Mouse (Mus musculus): Measurements from ENCODE around the gene Kremen1. TPM values are rescaled to one million over a fixed set of nuclear protein-coding genes. Genes with fewer than 3 reads are reported as not detected.
A peak's percentile ranks its signal among the peaks of the same experiment; 100 is the strongest.

Gene Kremen1
- polyA plus RNA-seq, 1 experiment from 2014 or later: 26.7 TPM

- H3K27ac ChIP-seq (replicated peaks; ENCODE audit: low read depth, low read length): peak overlapping the region; percentile 88
- peak; percentile 24; the same call in 1 of the 2 replicates for ATAC-seq (ENCODE audit: low read depth)
- H3K4me3 ChIP-seq (ENCODE audit: low read depth, low read length): peak overlapping the region; percentile 21; the same call in 1 of the 2 replicates
- peaks cover 15% of the 10 kb centered on the region for H3K36me3 ChIP-seq (ENCODE audit: control insufficient read depth, insufficient read depth, low read length)
- H3K4me1 ChIP-seq (ENCODE audit: control insufficient read depth, insufficient read depth, low read length): peaks cover 37% of the 10 kb centered on the region
- DNase-seq (ENCODE audit: low spot score): peak; percentile 76
- WGBS: 18% methylated on average over 8 of the region's 8 CpGs
- H3K4me2 ChIP-seq (ENCODE audit: low read depth, low read length): peak overlapping the region; percentile 52
- no peaks in the 10 kb centered on the region for H3K27me3 ChIP-seq (replicated peaks; ENCODE audit: control insufficient read depth, insufficient read depth, low read length)
- no peaks in the 10 kb centered on the region for H3K9me3 ChIP-seq (ENCODE audit: control insufficient read depth, low read length)
- H3K9ac ChIP-seq (ENCODE audit: low read depth, low read length): peak overlapping the region; percentile 28; the same call in 1 of the 2 replicates
These were observed 16.6 kb downstream of the Kremen1 start for GRCm38 (mm10) chr11:5244749-5245130.

- 21% methylated on average over 24 of the region's 24 CpGs for WGBS
- no peaks in the 10 kb centered on the region for H3K9me3 ChIP-seq (ENCODE audit: control insufficient read depth, low read length)
- peak overlapping the region; percentile 28; the same call in 1 of the 2 replicates for H3K9ac ChIP-seq (ENCODE audit: low read depth, low read length)
- peak overlapping the region; percentile 52 for H3K4me2 ChIP-seq (ENCODE audit: low read depth, low read length)
- H3K27me3 ChIP-seq (replicated peaks; ENCODE audit: control insufficient read depth, insufficient read depth, low read length): no peaks in the 10 kb centered on the region
- DNase-seq (ENCODE audit: low spot score) (peak; percentile 92), ATAC-seq (ENCODE audit: low read depth) (peak; percentile 30)
- H3K4me3 ChIP-seq (ENCODE audit: low read depth, low read length): peak overlapping the region; percentile 21
- H3K4me1 ChIP-seq (ENCODE audit: control insufficient read depth, insufficient read depth, low read length): peaks cover 43% of the 10 kb centered on the region
- peaks cover 15% of the 10 kb centered on the region for H3K36me3 ChIP-seq (ENCODE audit: control insufficient read depth, insufficient read depth, low read length)
- H3K27ac ChIP-seq (replicated peaks; ENCODE audit: low read depth, low read length): peak overlapping the region; percentile 88
These were observed 17.3 kb downstream of the Kremen1 start for GRCm38 (mm10) chr11:5243812-5244748.

DNA sequence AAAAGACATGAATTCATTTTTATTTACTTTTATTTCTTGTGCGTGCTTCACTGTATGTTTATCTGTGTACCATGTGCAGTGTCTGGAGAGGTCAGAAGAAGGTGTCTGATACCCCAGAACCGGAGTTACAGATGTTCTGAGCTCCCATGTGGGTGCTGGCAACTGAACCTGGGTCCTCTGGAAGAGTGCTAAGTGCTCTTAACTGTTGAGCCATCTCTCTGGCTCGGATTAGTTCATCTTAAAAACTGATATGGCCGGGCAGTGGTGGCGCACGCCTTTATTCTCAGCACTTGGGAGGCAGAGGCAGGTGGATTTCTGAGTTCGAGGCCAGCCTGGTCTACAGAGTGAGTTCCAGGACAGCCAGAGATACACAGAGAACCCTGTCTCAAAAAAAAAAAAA is 18.1 kb downstream of the Kremen1 start:
- Histone ChIP-seq H3K9ac (ENCODE audit: low read depth, low read length) (no peak overlapping the region), H3K9me3 (ENCODE audit: control insufficient read depth, low read length) (no peaks in the 10 kb centered on the region), H3K27me3 (replicated peaks; ENCODE audit: control insufficient read depth, insufficient read depth, low read length) (no peaks in the 10 kb centered on the region), H3K4me2 (ENCODE audit: low read depth, low read length) (peak overlapping the region; percentile 52; the same call in 1 of the 2 replicates), H3K4me1 (ENCODE audit: control insufficient read depth, insufficient read depth, low read length) (peaks cover 47% of the 10 kb centered on the region), H3K27ac (replicated peaks; ENCODE audit: low read depth, low read length) (peak overlapping the region; percentile 88; the same call in 1 of the 2 replicates), H3K4me3 (ENCODE audit: low read depth, low read length) (no peak overlapping the region), H3K36me3 (ENCODE audit: control insufficient read depth, insufficient read depth, low read length) (peaks cover 18% of the 10 kb centered on the region)
- WGBS: 93% methylated on average over 7 of the region's 7 CpGs
- ATAC-seq (ENCODE audit: low read depth): no peak
- no peak for DNase-seq (ENCODE audit: low spot score)

GRCm38 (mm10) chr11:5242158-5242557 is 19.2 kb downstream of the Kremen1 start:
- H3K27me3 ChIP-seq (replicated peaks; ENCODE audit: control insufficient read depth, insufficient read depth, low read length): no peaks in the 10 kb centered on the region
- H3K9ac ChIP-seq (ENCODE audit: low read depth, low read length): no peak overlapping the region
- DNase-seq (ENCODE audit: low spot score): no peak
- WGBS: 73% methylated on average over 8 of the region's 8 CpGs
- H3K4me2 ChIP-seq (ENCODE audit: low read depth, low read length): no peak overlapping the region
- peaks cover 47% of the 10 kb centered on the region for H3K4me1 ChIP-seq (ENCODE audit: control insufficient read depth, insufficient read depth, low read length)
- H3K36me3 ChIP-seq (ENCODE audit: control insufficient read depth, insufficient read depth, low read length): peaks cover 28% of the 10 kb centered on the region
- ATAC-seq (ENCODE audit: low read depth): no peak
- no peak overlapping the region for H3K4me3 ChIP-seq (ENCODE audit: low read depth, low read length)
- no peak overlapping the region for H3K27ac ChIP-seq (replicated peaks; ENCODE audit: low read depth, low read length)
- H3K9me3 ChIP-seq (ENCODE audit: control insufficient read depth, low read length): no peaks in the 10 kb centered on the region

- peaks cover 44% of the 10 kb centered on the region for H3K4me1 ChIP-seq (ENCODE audit: control insufficient read depth, insufficient read depth, low read length)
- 0 out of 2 replicates have a peak overlapping the region, but pooled peaks have one; percentile 19 for H3K9ac ChIP-seq (ENCODE audit: low read depth, low read length)
- H3K4me3 ChIP-seq (ENCODE audit: low read depth, low read length): no peak overlapping the region
- ATAC-seq (ENCODE audit: low read depth) (peak; percentile 82), DNase-seq (ENCODE audit: low spot score) (peak; percentile 89)
- WGBS: 5% methylated on average over 10 of the region's 10 CpGs
- peak overlapping the region; percentile 80 for H3K27ac ChIP-seq (replicated peaks; ENCODE audit: low read depth, low read length)
- H3K36me3 ChIP-seq (ENCODE audit: control insufficient read depth, insufficient read depth, low read length): peaks cover 31% of the 10 kb centered on the region
- peak overlapping the region; percentile 13 for H3K4me2 ChIP-seq (ENCODE audit: low read depth, low read length)
- H3K27me3 ChIP-seq (replicated peaks; ENCODE audit: control insufficient read depth, insufficient read depth, low read length): no peaks in the 10 kb centered on the region
- H3K9me3 ChIP-seq (ENCODE audit: control insufficient read depth, low read length): no peaks in the 10 kb centered on the region
These were observed 21.4 kb downstream of the Kremen1 start for GRCm38 (mm10) chr11:5239706-5240690.

DNA sequence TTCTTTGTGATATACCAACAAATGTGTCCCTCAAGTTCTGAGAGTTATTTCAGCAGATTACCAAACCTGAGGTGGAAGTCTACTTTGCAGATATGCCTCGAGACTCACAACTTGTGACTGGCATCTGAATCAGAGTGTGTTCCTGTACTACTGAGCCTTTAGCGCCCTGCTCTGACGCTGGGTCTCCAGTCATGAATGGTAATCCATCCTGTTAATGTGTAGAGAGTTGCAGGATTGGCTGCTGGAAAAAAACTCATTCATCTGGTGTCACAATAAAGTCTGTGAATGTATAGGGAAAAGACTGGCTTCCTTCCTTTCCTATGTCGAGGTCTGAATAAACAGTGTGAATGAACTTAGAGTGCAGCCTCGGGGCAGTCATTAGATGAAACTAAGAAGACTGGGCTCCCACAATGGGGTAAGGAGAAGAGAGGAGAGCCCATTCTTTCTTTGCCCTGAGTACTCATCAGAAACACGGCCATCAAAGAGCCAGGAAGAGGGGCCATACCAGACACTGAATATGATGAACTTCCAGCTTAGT is 41.4 kb downstream of the Kremen1 start:
- Histone ChIP-seq H3K27ac (replicated peaks; ENCODE audit: low read depth, low read length) (no peak overlapping the region), H3K27me3 (replicated peaks; ENCODE audit: control insufficient read depth, insufficient read depth, low read length) (no peaks in the 10 kb centered on the region), H3K4me2 (ENCODE audit: low read depth, low read length) (no peak overlapping the region), H3K36me3 (ENCODE audit: control insufficient read depth, insufficient read depth, low read length) (peaks cover 4% of the 10 kb centered on the region; the same call in 1 of the 2 replicates), H3K9me3 (ENCODE audit: control insufficient read depth, low read length) (no peaks in the 10 kb centered on the region), H3K4me1 (ENCODE audit: control insufficient read depth, insufficient read depth, low read length) (peaks cover 12% of the 10 kb centered on the region), H3K4me3 (ENCODE audit: low read depth, low read length) (no peak overlapping the region), H3K9ac (ENCODE audit: low read depth, low read length) (no peak overlapping the region)
- DNase-seq (ENCODE audit: low spot score) (no peak), ATAC-seq (ENCODE audit: low read depth) (no peak)
- WGBS: 42% methylated on average over 6 of the region's 6 CpGs

DNA sequence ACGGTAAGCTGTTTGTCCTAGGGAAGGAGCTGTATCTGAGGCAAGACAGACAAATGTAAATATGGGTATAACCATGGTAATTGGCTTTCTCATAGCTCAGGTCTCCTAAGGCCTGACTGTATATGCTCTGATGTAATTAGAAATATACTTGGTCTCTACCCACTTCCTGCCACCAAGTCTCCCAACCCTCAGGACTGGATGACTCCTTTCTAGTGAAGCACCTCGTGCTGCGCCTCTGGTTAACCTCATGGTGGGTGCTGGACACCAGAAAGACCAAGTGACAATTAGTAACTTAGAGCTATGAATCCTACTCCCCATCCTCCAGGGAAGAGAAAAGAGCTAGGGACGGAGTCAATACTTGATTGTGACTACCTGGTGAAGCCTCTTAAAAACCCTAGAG is 42.0 kb downstream of the Kremen1 start:
- H3K4me3 ChIP-seq (ENCODE audit: low read depth, low read length): no peak overlapping the region
- H3K4me1 ChIP-seq (ENCODE audit: control insufficient read depth, insufficient read depth, low read length): peaks cover 12% of the 10 kb centered on the region
- no peak for DNase-seq (ENCODE audit: low spot score)
- no peak overlapping the region for H3K27ac ChIP-seq (replicated peaks; ENCODE audit: low read depth, low read length)
- peaks cover 9% of the 10 kb centered on the region; the same call in 1 of the 2 replicates for H3K36me3 ChIP-seq (ENCODE audit: control insufficient read depth, insufficient read depth, low read length)
- no peak for ATAC-seq (ENCODE audit: low read depth)
- H3K27me3 ChIP-seq (replicated peaks; ENCODE audit: control insufficient read depth, insufficient read depth, low read length): no peaks in the 10 kb centered on the region
- no peak overlapping the region for H3K4me2 ChIP-seq (ENCODE audit: low read depth, low read length)
- 90% methylated on average over 4 of the region's 4 CpGs for WGBS
- H3K9me3 ChIP-seq (ENCODE audit: control insufficient read depth, low read length): no peaks in the 10 kb centered on the region
- H3K9ac ChIP-seq (ENCODE audit: low read depth, low read length): no peak overlapping the region

Data from embryonic facial prominence, embryonic 14.5 days (tissue).